Mouse (Mus musculus) E14TG2a.4 (cell line): ENCODE results near the gene Sept9.
A peak's percentile ranks its signal among the peaks of the same experiment; 100 is the strongest.

Source experiments
- H3K27me3 ChIP-seq: 2 replicates; pipeline ENCODE4 v1.6.1; 2014; ENCODE audit warnings: low read length, control low read depth; ENCODE audit not compliant: insufficient read depth
- H3K36me3 ChIP-seq: 2 replicates; pipeline ENCODE4 v1.6.1; 2014; ENCODE audit warnings: low read length, control low read depth; ENCODE audit not compliant: insufficient read depth
- H3K4me1 ChIP-seq: replicated peaks from 2 replicates; pipeline ENCODE4 v1.6.1; 2014; ENCODE audit warnings: low read depth, low read length, control low read depth
- H3K4me3 ChIP-seq: replicated peaks from 2 replicates; pipeline ENCODE4 v1.5.1; 2014; ENCODE audit warnings: mild to moderate bottlenecking, low read length
- H3K9me3 ChIP-seq: 2 replicates; pipeline ENCODE4 v1.6.1; 2014; ENCODE audit warnings: low read length, control low read depth
- CTCF ChIP-seq: conservative IDR thresholded peaks from 2 replicates; pipeline ENCODE4 v1.5.1; 2014; ENCODE audit warnings: low read length
- NANOG ChIP-seq: IDR thresholded peaks from 2 replicates; pipeline ENCODE4 v1.6.1; 2014; ENCODE audit warnings: borderline replicate concordance, low read length, mixed read lengths
- POU5F1 ChIP-seq: IDR thresholded peaks from 2 replicates; pipeline ENCODE4 v1.6.1; 2014; ENCODE audit warnings: low read length, borderline replicate concordance

The Sept9 gene

DNA sequence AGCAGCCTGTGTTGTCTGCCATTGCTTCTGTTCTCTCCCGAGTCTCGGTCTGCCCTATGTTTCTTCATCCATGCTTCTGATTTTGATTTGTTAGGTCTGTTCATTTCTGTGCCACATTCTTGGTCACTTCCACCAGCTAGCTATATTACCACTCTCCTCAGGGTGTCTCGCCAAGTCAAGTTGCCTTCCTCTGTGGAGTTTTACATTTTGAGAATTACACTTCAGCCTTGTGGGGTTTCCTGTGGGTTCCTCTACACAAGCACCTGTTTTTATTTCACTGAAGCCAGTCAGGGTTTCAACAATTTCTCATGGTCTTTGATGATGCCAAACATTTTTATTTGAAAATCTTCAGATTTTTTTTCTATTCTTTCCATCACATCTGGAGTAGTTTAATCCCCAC is 16.7 kb upstream of the Sept9 start:
- Histone ChIP-seq H3K4me1 (peaks cover 16% of the 10 kb centered on the region), H3K4me3 (no peak overlapping the region), H3K27me3 (peaks cover 2% of the 10 kb centered on the region; the same call in 1 of the 2 replicates), H3K36me3 (no peaks in the 10 kb centered on the region), H3K9me3 (peaks cover 30% of the 10 kb centered on the region)
- no peak for TF ChIP-seq CTCF
- no peak for TF ChIP-seq NANOG
- TF ChIP-seq POU5F1 = no peak

DNA sequence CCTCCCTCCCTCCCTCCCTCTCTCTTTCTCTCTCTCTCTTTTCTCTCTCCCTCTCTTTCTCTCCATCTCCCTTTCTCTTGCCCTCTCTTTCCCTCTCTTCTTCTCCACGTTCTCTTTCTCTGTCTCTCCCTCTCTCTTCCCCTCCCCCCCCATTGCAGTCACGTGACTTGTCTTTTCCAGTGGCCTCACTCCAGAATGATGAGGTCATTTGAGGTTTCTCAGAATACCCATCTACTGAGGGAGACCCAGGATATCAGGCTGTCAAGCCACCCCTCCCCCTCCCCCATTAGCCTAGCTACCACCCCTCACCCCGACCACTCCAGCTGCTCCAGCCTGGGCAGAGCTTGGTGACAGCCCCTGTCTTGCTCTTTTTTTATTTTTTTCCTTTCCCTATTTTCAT is 16.2 kb upstream of the Sept9 start:
- TF ChIP-seq NANOG = no peak
- TF ChIP-seq POU5F1 = no peak
- no peak for TF ChIP-seq CTCF
- Histone ChIP-seq H3K4me1 (peaks cover 13% of the 10 kb centered on the region), H3K4me3 (no peak overlapping the region)

DNA sequence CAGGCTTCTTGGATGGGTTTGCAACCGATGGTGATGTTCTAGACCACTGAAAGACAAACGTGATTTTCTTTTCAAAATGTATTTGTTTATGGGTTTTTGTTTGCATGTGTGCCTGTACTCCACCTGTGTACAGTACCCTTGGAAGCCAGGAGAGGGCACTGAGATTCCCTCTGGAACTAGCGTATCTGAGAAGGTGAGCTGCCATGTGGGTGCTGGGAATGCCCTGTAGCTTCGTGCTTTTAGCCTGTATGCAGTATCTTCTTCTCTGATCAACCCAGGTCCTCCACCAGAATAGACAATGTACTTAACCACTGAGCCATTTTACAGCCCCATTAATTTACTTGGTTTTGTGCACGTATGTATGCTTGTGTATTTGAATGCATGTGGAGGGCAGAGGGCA is 15.6 kb upstream of the Sept9 start:
- peaks cover 2% of the 10 kb centered on the region; the same call in 1 of the 2 replicates for H3K27me3 ChIP-seq
- H3K4me1 ChIP-seq = peaks cover 12% of the 10 kb centered on the region
- peaks cover 30% of the 10 kb centered on the region for H3K9me3 ChIP-seq
- H3K36me3 ChIP-seq = no peaks in the 10 kb centered on the region
- TF ChIP-seq CTCF (peak; percentile 43), POU5F1 (no peak)
- H3K4me3 ChIP-seq = no peak overlapping the region

More for the DNA sequence above, 16.2 kb upstream of the Sept9 start:
- H3K9me3 ChIP-seq = peaks cover 30% of the 10 kb centered on the region
- no peaks in the 10 kb centered on the region for H3K36me3 ChIP-seq
- peaks cover 2% of the 10 kb centered on the region; the same call in 1 of the 2 replicates for H3K27me3 ChIP-seq

DNA sequence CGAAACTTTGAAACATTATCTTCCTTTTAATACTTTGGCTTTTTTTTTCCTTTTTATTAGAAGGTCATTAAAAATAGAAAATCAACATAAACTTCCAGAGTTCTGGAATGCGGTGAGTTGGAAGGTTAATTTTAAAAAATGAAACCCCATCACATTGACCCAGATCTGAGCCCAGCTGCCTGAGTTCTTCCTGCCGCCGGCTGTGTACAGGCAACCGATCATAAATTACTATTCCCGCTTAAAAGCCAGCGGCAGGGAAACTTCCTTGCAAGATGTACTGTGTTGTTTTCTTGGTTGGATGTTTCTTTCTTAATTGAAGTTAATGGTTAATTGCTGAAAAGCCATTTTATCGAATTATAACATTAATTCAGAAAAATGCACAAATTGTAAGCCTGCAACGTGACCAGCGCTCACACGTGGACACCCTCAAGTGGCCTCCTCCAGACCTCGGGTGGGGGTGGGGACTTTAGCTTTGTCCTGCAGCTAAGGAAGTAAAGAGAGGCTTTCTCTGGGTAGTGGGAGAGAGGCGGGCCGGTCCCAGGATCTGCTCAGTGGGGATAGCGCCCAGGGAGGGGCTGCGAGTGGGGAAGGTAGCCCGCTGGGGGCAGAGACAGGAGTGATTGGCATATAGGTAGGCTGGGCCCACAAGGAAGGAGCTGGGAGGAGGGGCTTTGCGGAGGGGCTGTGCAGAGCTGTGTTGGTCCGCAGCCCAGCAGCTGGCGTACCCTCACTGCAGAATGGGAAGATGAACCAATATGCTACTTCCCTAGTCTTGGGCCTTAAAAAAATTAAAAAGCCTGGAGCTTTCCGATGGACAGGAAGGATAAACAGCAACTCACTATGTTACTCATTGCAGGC is 14.2 kb upstream of the Sept9 start:
- peak overlapping the region; percentile 57 for H3K4me3 ChIP-seq
- H3K27me3 ChIP-seq = peaks cover 2% of the 10 kb centered on the region; the same call in 1 of the 2 replicates
- TF ChIP-seq POU5F1 (no peak), NANOG (no peak), CTCF (no peak)
- peaks cover 12% of the 10 kb centered on the region for H3K4me1 ChIP-seq
- peaks cover 25% of the 10 kb centered on the region for H3K9me3 ChIP-seq
- no peaks in the 10 kb centered on the region for H3K36me3 ChIP-seq

DNA sequence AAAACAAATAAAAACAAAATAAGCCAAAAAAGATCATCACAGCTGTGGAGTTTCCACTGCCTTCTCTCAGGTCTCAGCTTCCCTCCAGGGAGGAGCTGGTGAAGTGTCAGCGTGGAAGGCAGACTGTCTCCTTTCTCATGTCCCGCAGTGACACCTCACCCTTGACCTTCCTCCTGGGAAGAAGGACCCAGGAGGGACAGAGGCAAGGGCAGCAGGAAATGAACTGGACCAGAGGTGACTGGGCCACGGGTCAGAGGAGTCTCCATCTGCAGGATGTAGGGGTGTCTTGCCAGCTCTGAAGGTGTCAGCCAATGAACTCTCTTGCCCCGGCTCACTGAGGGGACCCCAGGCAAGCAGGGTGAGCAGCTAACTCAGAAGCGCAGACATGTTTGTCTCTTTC is 7.9 kb upstream of the Sept9 start:
- Histone ChIP-seq H3K4me1 (0 out of 2 replicates have a peak, but pooled peaks cover 3% of the 10 kb centered on the region), H3K9me3 (0 out of 2 replicates have a peak, but pooled peaks cover under 1% of the 10 kb centered on the region), H3K4me3 (no peak overlapping the region), H3K27me3 (peaks cover 16% of the 10 kb centered on the region), H3K36me3 (no peaks in the 10 kb centered on the region)
- TF ChIP-seq POU5F1 = no peak

DNA sequence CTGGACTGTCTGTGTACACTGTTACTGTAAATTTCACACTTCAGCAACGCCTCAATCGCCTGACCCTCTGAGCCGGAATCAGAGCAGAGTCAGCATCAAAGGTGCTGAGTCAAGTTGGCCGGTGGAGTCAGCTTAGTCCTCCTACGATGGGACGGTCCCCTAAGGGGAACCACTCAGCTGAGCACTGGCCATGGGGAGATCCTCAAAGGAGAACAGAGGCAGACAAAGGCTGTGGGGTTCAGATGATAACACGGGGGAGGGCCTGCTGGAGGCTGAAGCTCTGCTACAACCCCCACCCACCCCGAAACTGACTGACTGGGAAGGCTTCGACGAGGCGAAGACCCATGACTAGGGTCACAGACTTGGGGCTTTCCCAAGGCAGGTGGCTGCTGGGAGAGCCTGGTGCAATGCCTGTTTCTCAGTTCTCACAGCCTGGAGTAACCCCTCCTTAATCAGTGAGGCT is 5.0 kb upstream of the Sept9 start:
- no peaks in the 10 kb centered on the region for H3K36me3 ChIP-seq
- H3K27me3 ChIP-seq = peaks cover 44% of the 10 kb centered on the region
- no peak for TF ChIP-seq NANOG
- no peak for TF ChIP-seq POU5F1
- no peak for TF ChIP-seq CTCF
- peaks cover 3% of the 10 kb centered on the region; the same call in 1 of the 2 replicates for H3K9me3 ChIP-seq
- no peak overlapping the region for H3K4me3 ChIP-seq
- peaks cover 7% of the 10 kb centered on the region; the same call in 1 of the 2 replicates for H3K4me1 ChIP-seq

DNA sequence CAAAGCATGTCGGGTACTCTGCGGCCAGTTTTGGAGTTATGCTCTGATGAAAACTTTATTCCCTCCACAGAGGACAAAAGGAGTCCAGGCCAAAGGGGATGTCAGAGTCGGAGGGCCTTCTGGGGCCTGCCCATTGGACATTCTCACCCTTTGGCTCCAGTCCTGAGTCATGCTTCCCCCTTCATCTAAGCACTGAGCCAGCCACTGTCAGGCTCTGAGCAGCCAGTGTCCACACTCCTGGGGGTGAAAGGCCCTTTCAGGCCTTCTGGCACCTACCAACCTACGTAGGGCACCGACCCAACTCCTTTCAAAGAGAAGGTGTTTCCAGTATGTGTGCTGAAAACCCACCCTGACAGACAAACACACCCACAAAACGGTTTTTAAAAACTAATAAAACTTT is 3.8 kb upstream of the Sept9 start:
- Histone ChIP-seq H3K36me3 (no peaks in the 10 kb centered on the region), H3K4me1 (peaks cover 15% of the 10 kb centered on the region; the same call in 1 of the 2 replicates), H3K4me3 (no peak overlapping the region), H3K27me3 (peaks cover 54% of the 10 kb centered on the region), H3K9me3 (peaks cover 3% of the 10 kb centered on the region; the same call in 1 of the 2 replicates)
- no peak for TF ChIP-seq NANOG
- TF ChIP-seq POU5F1 = no peak
- TF ChIP-seq CTCF = no peak

DNA sequence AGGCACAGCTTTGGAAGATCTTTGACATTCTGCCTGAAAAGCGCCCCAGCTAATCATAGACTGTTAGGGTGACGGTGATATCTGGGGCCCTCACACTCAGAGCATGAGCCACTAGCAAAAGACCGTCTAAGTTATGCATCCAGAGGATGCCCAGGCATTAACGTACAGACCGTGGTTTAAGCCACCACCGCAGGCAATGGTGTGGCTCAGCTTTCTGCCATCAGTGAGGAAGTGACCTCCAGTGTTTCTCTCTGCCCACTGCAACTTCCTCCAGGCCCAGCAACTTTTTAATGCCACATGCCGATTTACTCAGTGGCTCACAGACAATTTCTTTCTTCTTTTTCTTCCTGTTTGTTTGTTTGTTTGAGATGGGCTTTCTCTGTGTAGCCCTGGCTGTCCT is 2.8 kb upstream of the Sept9 start:
- Histone ChIP-seq H3K36me3 (no peaks in the 10 kb centered on the region), H3K4me1 (peaks cover 15% of the 10 kb centered on the region; the same call in 1 of the 2 replicates), H3K4me3 (no peak overlapping the region), H3K9me3 (peaks cover 3% of the 10 kb centered on the region; the same call in 1 of the 2 replicates), H3K27me3 (peaks cover 65% of the 10 kb centered on the region)
- TF ChIP-seq CTCF = no peak
